Mouse (Mus musculus): ENCODE results near the gene Clec1b. TPM values are rescaled to one million over a fixed set of nuclear protein-coding genes. Genes with fewer than 3 reads are reported as not detected.

Gene Clec1b
- polyA plus RNA-seq, 1 experiment from 2014 or later, result 32.7 TPM

DNA sequence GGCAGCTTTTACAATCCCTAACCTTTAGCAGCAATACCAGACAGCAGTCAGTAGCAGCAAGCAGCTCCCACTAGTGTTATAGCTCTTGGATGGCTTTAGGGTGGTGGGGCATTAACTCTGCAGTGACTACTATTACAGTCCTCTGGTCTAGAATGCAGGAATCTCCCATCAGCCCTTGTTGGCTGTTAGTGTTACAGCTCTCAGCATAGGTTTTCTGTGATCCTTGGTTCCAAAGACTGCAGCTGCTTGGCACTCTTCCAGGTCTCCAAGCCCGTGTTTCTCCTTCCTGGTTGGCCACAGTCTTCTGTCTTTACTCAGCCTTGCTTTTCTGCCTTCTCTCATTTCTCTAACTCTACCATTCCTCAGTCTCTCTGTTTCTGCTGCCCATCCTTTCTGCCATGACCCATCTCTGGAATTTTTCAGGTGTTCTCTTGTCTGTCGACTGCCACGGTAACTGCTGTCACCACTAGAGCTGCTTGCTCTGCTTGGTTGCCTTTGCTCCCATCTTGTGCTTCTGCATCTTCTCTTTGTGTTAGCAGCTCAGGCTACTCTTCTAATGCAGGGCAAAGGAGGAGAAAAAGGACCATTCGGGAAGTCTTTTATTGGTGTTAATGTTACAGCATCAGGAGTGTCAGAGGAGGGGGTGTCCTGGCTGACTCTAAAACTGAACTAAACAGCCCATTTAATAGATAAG lies 26.1 kb downstream of the Clec1b start:
- Histone ChIP-seq H3K4me2 (no peak overlapping the region), H3K27me3 (replicated peaks) (no peaks in the 10 kb centered on the region), H3K36me3 (no peaks in the 10 kb centered on the region), H3K4me3 (no peak overlapping the region), H3K9ac (no peak overlapping the region), H3K27ac (no peak overlapping the region), H3K4me1 (peaks cover 18% of the 10 kb centered on the region), H3K9me3 (replicated peaks) (no peaks in the 10 kb centered on the region)
- ATAC-seq, result no peak
- WGBS (ENCODE audit: insufficient replicate concordance), result 79% methylated on average over 4 of the region's 4 CpGs

DNA sequence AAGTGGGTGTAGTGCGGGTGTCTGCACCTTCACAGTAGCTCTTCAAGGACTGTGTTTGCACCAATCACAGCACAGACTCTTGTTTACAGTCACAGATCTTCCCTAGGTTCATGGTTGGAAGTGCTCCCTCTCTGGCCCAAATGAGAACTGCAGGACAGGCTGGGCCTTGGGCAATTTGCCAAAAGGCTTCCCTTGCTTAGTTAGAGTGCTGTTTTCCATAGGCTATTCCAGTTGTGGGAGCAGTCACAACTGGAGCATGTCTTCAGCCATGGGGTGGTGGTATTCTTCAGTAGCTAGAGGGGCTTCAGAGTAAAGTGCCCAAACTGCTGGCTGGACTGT lies 26.6 kb downstream of the Clec1b start:
- no peak overlapping the region for H3K9ac ChIP-seq
- no peaks in the 10 kb centered on the region for H3K36me3 ChIP-seq
- no peak overlapping the region for H3K4me2 ChIP-seq
- H3K9me3 ChIP-seq (replicated peaks), result no peaks in the 10 kb centered on the region
- H3K27me3 ChIP-seq (replicated peaks), result no peaks in the 10 kb centered on the region
- ATAC-seq, result peak; percentile 87
- WGBS (ENCODE audit: insufficient replicate concordance), result 0% methylated on average over 1 of the region's 1 CpGs
- H3K27ac ChIP-seq, result no peak overlapping the region
- peaks cover 18% of the 10 kb centered on the region for H3K4me1 ChIP-seq
- no peak overlapping the region for H3K4me3 ChIP-seq

DNA sequence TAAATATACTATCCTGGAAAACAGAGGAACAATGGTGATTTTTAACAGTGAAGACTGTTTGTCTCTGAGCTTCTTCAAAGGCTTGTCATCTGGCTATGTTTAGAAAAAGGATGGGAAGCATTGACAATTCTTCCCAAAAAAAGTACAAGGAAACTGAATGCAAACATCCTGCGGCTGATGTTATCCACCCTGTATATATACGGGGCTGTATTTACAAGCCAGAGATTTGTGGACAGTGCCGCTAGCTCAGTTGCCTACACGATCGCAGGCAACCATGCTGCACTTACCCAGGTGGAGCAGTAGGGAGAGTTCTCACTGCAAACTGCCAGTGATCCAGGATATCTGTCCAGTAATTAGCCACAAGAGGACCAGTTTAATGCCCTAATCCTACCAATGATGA lies 28.1 kb downstream of the Clec1b start:
- no peak overlapping the region for H3K9ac ChIP-seq
- no peak overlapping the region for H3K4me3 ChIP-seq
- no peaks in the 10 kb centered on the region for H3K27me3 ChIP-seq (replicated peaks)
- no peak overlapping the region for H3K4me2 ChIP-seq
- no peaks in the 10 kb centered on the region for H3K9me3 ChIP-seq (replicated peaks)
- peak; percentile 43; the same call in 1 of the 2 replicates for ATAC-seq
- H3K4me1 ChIP-seq, result peaks cover 18% of the 10 kb centered on the region
- WGBS (ENCODE audit: insufficient replicate concordance), result 15% methylated on average over 5 of the region's 5 CpGs
- H3K36me3 ChIP-seq, result no peaks in the 10 kb centered on the region
- H3K27ac ChIP-seq, result no peak overlapping the region

DNA sequence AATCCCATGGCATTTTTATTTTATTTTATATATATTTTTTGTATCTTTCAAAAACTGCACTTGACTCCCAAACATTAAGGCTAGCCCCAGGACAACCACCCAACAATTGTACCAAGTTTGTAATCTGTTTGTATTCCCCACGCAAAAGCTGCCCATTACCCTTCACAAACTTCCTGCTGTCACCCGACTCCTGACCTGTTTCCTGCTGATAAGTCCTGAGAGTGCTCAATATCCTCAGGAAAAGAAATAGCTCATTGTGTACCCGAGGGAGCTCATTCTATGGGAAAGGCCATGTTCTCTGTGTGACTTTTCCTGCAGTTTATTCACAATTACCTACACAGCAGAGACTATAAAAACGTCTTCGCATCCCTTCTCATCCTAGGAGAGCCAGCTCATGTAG lies 28.7 kb downstream of the Clec1b start:
- Histone ChIP-seq H3K27me3 (replicated peaks) (no peaks in the 10 kb centered on the region), H3K4me3 (no peak overlapping the region), H3K27ac (0 out of 2 replicates have a peak overlapping the region, but pooled peaks have one; percentile 16), H3K9ac (no peak overlapping the region), H3K4me1 (peaks cover 18% of the 10 kb centered on the region), H3K9me3 (replicated peaks) (no peaks in the 10 kb centered on the region), H3K4me2 (no peak overlapping the region), H3K36me3 (no peaks in the 10 kb centered on the region)
- 10% methylated on average over 5 of the region's 5 CpGs for WGBS (ENCODE audit: insufficient replicate concordance)
- no peak for ATAC-seq

DNA sequence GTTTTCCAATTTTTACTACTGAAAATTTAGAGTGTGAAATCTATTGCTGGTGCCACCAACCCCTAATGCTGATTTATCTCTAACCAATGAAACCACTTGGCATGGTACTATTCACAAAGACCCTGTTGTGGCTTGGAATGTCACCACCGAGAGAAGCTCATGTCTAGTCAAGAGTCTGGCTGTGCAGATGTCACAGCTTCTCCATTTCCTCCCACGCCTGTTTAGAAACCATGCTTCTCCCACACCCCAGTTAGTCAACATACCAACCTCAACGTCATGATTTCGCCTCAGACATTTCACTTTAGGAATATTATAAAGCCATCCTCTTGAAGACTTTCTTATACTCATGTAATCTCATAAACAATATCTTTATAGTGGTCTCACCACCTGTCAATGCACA lies 30.2 kb downstream of the Clec1b start:
- Histone ChIP-seq H3K4me1 (peaks cover 18% of the 10 kb centered on the region), H3K4me3 (no peak overlapping the region), H3K9ac (no peak overlapping the region), H3K27ac (no peak overlapping the region), H3K9me3 (replicated peaks) (no peaks in the 10 kb centered on the region), H3K27me3 (replicated peaks) (no peaks in the 10 kb centered on the region), H3K4me2 (no peak overlapping the region), H3K36me3 (no peaks in the 10 kb centered on the region)
- ATAC-seq, result no peak
- WGBS (ENCODE audit: insufficient replicate concordance), result 38% methylated on average over 4 of the region's 4 CpGs

DNA sequence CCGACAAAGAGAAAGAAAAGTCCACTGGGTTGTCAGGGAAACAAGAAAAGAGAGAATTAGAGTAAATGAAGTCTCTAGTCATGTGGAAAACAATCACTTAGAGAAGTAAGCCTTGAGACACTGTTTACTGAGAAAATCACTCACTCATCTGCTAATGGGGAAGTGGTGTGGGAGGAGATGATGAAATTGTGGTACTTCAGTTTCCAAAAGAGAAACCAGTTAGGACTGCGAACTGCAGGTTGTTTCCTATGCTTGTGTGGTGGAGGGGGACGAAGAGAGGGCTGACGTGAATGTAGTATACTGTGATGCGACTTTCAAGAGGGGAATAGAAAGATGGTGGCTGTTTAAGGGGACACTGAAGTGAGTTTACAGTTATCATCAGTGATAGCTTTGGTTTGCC lies 37.1 kb downstream of the Clec1b start:
- Histone ChIP-seq H3K27me3 (replicated peaks) (no peaks in the 10 kb centered on the region), H3K9ac (no peak overlapping the region), H3K36me3 (no peaks in the 10 kb centered on the region), H3K4me2 (no peak overlapping the region), H3K9me3 (replicated peaks) (no peaks in the 10 kb centered on the region), H3K27ac (no peak overlapping the region), H3K4me1 (no peaks in the 10 kb centered on the region), H3K4me3 (no peak overlapping the region)
- ATAC-seq, result 0 out of 2 replicates have a peak, but pooled peaks have one; percentile 8
- 23% methylated on average over 5 of the region's 5 CpGs for WGBS (ENCODE audit: insufficient replicate concordance)

DNA sequence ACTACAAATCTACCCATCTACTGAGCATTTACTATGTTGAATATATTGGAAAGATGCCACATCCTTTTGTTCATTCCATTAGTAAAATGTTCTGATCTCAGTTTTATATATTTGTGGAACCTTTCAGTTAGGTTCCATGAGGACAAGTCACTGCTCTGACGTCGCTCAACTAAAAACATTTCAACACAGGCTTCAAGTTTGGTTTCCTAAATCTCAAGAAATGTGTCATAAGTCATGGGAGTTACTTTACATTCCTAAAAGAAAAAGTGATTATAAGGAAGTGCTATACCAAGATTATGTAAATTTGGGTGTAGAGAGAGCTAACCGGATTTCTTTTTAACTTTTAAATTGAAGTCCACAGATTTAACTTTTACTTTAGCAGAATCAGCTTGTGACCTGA lies 38.9 kb downstream of the Clec1b start:
- Histone ChIP-seq H3K9ac (no peak overlapping the region), H3K27ac (no peak overlapping the region), H3K36me3 (no peaks in the 10 kb centered on the region), H3K27me3 (replicated peaks) (no peaks in the 10 kb centered on the region), H3K4me2 (no peak overlapping the region), H3K4me1 (no peaks in the 10 kb centered on the region), H3K4me3 (no peak overlapping the region), H3K9me3 (replicated peaks) (no peaks in the 10 kb centered on the region)
- WGBS (ENCODE audit: insufficient replicate concordance), result 71% methylated on average over 3 of the region's 3 CpGs
- ATAC-seq, result no peak

DNA sequence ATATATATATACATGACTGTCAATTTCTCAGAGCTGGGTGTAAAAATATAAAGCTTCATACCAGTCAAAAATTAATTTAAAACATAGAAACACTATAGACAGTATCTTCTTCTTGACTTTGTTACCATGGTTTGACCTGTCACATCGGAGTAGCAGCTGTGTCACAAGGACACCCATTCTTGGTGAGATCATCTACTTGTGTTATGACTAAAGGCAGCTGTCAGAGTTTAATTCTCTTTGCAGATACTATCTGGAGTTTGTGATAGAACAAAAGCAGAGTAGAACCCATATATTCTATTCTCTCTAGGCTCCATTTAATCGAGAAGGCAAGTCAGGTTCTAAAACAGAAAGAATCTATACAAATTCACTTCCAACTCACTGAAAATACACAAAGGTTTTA lies 40.9 kb downstream of the Clec1b start:
- Histone ChIP-seq H3K4me3 (no peak overlapping the region), H3K4me2 (no peak overlapping the region), H3K36me3 (no peaks in the 10 kb centered on the region), H3K9me3 (replicated peaks) (no peaks in the 10 kb centered on the region), H3K27me3 (replicated peaks) (no peaks in the 10 kb centered on the region), H3K4me1 (no peaks in the 10 kb centered on the region), H3K27ac (no peak overlapping the region), H3K9ac (no peak overlapping the region)
- ATAC-seq, result no peak
- WGBS (ENCODE audit: insufficient replicate concordance), result 77% methylated on average over 2 of the region's 2 CpGs

DNA sequence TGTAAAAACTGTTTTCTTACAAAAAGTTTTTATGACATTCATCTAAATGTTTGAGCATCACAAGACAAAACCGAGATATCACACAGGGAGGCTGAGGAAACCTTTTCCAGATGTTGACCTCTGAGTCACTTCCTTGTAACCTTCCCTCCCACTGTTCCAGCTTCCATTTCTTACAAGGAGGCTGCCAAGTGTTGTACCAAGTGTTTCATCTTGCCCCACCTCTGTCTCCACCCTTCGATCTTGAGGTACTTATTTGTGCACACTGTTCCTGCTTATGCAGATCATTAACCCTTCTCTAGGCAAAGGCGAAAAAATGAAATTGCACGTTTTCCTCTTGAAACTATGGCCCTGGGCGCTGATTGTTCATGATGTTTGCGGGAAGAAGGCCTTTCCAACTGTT lies 52.6 kb downstream of the Clec1b start:
- Histone ChIP-seq H3K36me3 (no peaks in the 10 kb centered on the region), H3K9me3 (replicated peaks) (no peaks in the 10 kb centered on the region), H3K27me3 (replicated peaks) (no peaks in the 10 kb centered on the region), H3K4me3 (no peak overlapping the region), H3K4me2 (no peak overlapping the region), H3K27ac (no peak overlapping the region), H3K4me1 (no peaks in the 10 kb centered on the region), H3K9ac (no peak overlapping the region)
- ATAC-seq, result no peak
- 68% methylated on average over 6 of the region's 6 CpGs for WGBS (ENCODE audit: insufficient replicate concordance)

DNA sequence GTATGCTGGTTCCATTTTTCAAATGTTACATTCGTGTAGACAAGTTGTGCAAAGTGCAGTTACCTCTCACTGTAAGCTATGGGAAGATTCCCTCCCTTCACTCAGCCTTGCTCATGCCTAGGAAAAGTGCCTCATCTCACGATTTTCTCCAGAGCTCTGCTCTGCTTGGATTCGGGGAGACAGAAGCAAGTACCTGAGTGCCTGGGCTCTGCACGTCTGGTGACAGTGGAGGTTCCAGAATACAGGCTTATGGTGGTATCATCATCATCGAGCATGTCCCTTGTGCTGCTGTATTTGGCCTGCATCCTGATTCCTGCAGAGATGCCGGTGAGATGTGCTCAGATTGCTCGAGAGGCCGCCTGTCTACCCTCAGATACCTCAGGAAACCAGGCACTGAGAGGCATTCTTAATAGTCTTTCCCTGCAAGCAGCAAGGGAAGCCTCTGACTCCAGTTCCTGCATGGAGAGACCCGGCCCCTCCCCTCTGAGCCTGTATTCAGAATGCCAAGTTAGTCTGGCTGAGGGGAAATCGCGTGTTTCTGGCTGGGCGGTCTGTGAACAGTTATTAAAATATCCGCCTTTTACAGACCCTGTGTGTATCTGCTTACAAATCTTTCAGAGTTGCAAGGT lies 54.4 kb downstream of the Clec1b start, which contains the start of gene Clec1a:
Gene Clec1a, minus strand, starts transcription at position 590 of the 629 bp plus-strand sequence.
- Histone ChIP-seq H3K4me1 (no peaks in the 10 kb centered on the region), H3K9me3 (replicated peaks) (no peaks in the 10 kb centered on the region), H3K9ac (no peak within 1 kb of the TSS), H3K4me2 (no peak within 1 kb of the TSS), H3K27me3 (replicated peaks) (no peaks in the 10 kb centered on the region), H3K27ac (no peak within 1 kb of the TSS), H3K4me3 (no peak within 1 kb of the TSS), H3K36me3 (no peaks in the 10 kb centered on the region)
- 48% methylated on average over 13 of the region's 13 CpGs for WGBS (ENCODE audit: insufficient replicate concordance)
- no peak for ATAC-seq

Measured in liver, embryonic 12.5 days (tissue).